Mouse (Mus musculus) thymus, adult 2 months (tissue): ENCODE data around the gene Pml.

ENCODE experiments used
- CTCF ChIP-seq: fragments of 200-500 bp; IDR thresholded peaks from 2 replicates; pipeline ENCODE4 v1.5.1; 2012; ENCODE audit warnings: mild to moderate bottlenecking, control low read depth, low read length, moderate library complexity, borderline replicate concordance; ENCODE audit not compliant: control insufficient read depth, poor library complexity, insufficient read depth; ENCODE audit errors: extremely low read depth
- POLR2A ChIP-seq: fragments of 200-500 bp; IDR thresholded peaks from 2 replicates; pipeline ENCODE4 v1.6.1; 2012; ENCODE audit warnings: mild to moderate bottlenecking, low read length, control low read depth, moderate library complexity; ENCODE audit not compliant: control insufficient read depth, poor library complexity, insufficient read depth; ENCODE audit errors: extremely low read depth

DNA sequence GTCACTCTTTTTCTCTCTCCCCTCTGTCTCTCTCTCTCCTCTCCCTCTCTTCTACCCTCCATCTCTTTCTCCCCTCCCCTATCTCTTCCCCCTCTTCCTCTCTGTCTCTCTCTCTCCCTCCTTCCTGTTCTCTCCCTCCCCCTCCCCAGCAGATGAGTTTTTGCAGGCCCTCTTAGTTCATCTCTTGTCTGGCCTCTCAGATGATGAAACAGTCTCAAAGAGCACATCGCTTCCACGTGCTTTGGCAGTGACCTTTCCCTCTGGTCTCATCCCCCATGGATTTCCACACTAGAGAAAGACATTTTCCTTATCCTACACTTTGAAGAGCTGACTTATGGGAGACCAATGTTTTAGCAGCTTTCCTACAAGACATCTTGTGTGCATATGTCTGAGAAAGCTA lies 76.7 kb downstream of the Pml start:
- TF ChIP-seq CTCF: no peak
- TF ChIP-seq POLR2A: no peak
